Mouse (Mus musculus) liver, adult (tissue): ENCODE measurements around the gene Mmp2.

ENCODE experiments used
- GATA4 ChIP-seq: IDR thresholded peaks from 2 replicates; pipeline ENCODE4 v1.6.1; 2014; ENCODE audit warnings: mild to moderate bottlenecking, low read length; ENCODE audit not compliant: insufficient replicate concordance

Mmp2 gene

GRCm38 (mm10) chr8:92827243-92828034 is at the start of gene Mmp2:
TSS of gene Mmp2 (plus strand) at chr8:92827291.
- no peak for TF ChIP-seq GATA4

- TF ChIP-seq GATA4: no peak
Measured at GRCm38 (mm10) chr8:92780976-92781375, 46.1 kb upstream of the Mmp2 start.

DNA sequence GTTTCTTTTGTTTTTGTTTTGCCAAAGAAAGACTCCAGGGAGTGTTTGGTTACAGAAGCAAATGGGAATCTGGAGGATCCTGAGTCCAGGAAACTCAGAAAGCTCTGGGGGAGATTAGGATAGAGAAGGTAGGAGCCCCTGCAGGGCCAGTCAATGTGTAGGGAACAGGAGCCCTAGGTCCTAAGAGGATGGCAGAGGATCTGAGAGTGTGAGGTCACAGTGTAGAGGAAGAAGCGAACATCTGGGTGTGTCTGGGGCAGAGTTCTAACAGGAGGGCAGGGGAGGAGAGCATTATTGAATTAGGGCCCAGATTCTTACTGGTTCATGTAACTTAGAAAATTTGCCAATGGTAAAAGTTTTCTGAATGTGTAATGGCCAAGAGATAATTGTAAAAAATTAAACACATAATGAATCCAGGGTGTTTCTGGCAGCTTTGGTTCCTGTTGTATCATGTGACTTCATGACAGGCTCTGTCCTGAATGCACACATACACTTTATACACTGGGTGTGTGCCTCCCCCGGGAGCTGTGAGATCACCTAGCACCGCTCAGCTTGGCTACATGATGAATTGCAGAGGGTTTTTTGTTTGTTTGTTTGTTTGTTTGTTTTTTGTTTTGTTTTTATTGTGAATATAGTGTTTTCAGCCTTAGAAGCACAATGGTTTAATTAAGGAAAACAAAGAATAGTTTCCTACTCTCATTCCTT is 43.0 kb upstream of the Mmp2 start:
- TF ChIP-seq GATA4: no peak

GRCm38 (mm10) chr8:92790835-92791234 is 36.3 kb upstream of the Mmp2 start:
- no peak for TF ChIP-seq GATA4

GRCm38 (mm10) chr8:92793852-92794580 is 33.1 kb upstream of the Mmp2 start:
- no peak for TF ChIP-seq GATA4

GRCm38 (mm10) chr8:92797527-92797931 is 29.6 kb upstream of the Mmp2 start:
- no peak for TF ChIP-seq GATA4

GRCm38 (mm10) chr8:92799406-92799805 is 27.7 kb upstream of the Mmp2 start:
- TF ChIP-seq GATA4: no peak

GRCm38 (mm10) chr8:92801231-92801630 is 25.9 kb upstream of the Mmp2 start:
- TF ChIP-seq GATA4: no peak

GRCm38 (mm10) chr8:92802591-92802990 is 24.5 kb upstream of the Mmp2 start:
- TF ChIP-seq GATA4: no peak

GRCm38 (mm10) chr8:92812773-92813172 is 14.3 kb upstream of the Mmp2 start:
- TF ChIP-seq GATA4: no peak

- no peak for TF ChIP-seq GATA4
Measured at GRCm38 (mm10) chr8:92815661-92816060, 11.4 kb upstream of the Mmp2 start.

- TF ChIP-seq GATA4: no peak
Measured at GRCm38 (mm10) chr8:92817928-92818818, 8.9 kb upstream of the Mmp2 start.

DNA sequence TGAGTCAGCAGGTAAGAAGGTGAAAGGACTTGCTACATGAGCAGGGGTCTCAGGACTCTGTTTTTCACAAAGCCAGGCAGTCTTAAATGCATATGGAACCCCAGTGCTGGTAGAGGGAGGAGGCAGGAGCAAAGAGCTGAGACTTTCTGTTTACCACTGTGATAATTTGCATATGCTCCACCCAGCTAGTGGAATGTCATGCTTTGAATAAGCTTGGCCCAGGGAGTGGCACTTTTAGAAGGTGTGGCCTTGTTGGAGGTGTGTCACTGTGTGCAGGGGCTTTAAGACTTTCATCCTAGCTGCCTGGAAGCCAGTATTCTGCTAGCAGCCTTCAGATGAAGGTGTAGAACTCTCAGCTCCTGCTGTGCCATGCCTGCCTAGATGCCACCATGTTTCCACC is 5.9 kb upstream of the Mmp2 start:
- no peak for TF ChIP-seq GATA4

DNA sequence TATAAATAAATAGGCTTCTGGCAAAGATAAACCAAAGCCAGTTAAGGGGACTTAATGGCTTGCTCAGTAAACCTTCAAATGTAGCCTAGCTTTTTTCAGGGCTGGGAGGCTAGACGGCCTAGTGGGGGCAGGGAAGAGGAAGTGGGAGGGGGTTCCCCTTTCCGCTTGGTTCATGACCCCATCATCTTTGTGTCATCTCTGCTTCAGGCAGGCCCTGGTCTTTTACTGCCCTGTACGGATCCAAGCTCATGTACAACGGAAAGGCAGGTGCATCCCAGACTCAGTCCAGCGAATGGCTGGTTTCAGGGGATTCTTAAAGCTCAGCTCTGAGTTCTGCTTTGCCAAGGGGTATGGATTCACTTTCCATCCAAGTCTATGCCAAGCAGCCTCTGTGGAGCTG is 4.7 kb upstream of the Mmp2 start:
- no peak for TF ChIP-seq GATA4

- TF ChIP-seq GATA4: no peak
Measured at GRCm38 (mm10) chr8:92825991-92826390, 1.1 kb upstream of the Mmp2 start.

- TF ChIP-seq GATA4: no peak
Measured at GRCm38 (mm10) chr8:92828251-92828743, 1.2 kb downstream of the Mmp2 start.
